Mouse (Mus musculus) hindbrain, embryonic 15.5 days (tissue): ENCODE measurements at regions not wholly inside any gene's neighbourhood (a gene's known extent, or its start where the extent isn't known, plus 50 kb on each side); places are given as distances from the start of the nearest gene placed in this dataset.

Experiments used
- ATAC-seq: fragments of 200-750 bp; cut with Nextera tagmentation; 2 replicates; pipeline ENCODE4 v1.8.0; 2017; ENCODE audit warnings: low read depth, moderate number of reproducible peaks, moderate TSS enrichment; ENCODE audit not compliant: low FRiP score
- H3K27ac ChIP-seq: fragments of 300-500 bp; sonication (generic); replicated peaks from 2 replicates; pipeline ENCODE4 v1.5.1; 2015; ENCODE audit warnings: mild to moderate bottlenecking, inconsistent platforms
- H3K27me3 ChIP-seq: fragments of 300-500 bp; sonication (generic); 2 replicates; pipeline ENCODE4 v1.6.1; 2015; ENCODE audit warnings: control low read depth, inconsistent platforms
- H3K36me3 ChIP-seq: fragments of 300-500 bp; sonication (generic); 2 replicates; pipeline ENCODE4 v1.6.1; 2015; ENCODE audit warnings: control low read depth, inconsistent platforms
- H3K4me1 ChIP-seq: fragments of 300-500 bp; sonication (generic); replicated peaks from 2 replicates; pipeline ENCODE4 v1.6.1; 2015; ENCODE audit warnings: control low read depth, inconsistent platforms
- H3K4me2 ChIP-seq: fragments of 300-500 bp; sonication (generic); 2 replicates; pipeline ENCODE4 v1.6.1; 2015; ENCODE audit warnings: moderate library complexity, mild to moderate bottlenecking, inconsistent platforms
- H3K4me3 ChIP-seq: fragments of 300-500 bp; sonication (generic); 2 replicates; pipeline ENCODE4 v1.5.1; 2015; ENCODE audit warnings: mild to moderate bottlenecking, inconsistent platforms
- H3K9ac ChIP-seq: fragments of 300-500 bp; sonication (generic); 2 replicates; pipeline ENCODE4 v1.6.1; 2015; ENCODE audit warnings: inconsistent platforms
- H3K9me3 ChIP-seq: fragments of 300-500 bp; sonication (generic); 2 replicates; pipeline ENCODE4 v1.6.1; 2016; ENCODE audit warnings: control low read depth, inconsistent platforms
- WGBS: fragments of 180-500 bp; shearing (Covaris S2); methylation state at CpG from one replicate; pipeline ENCODE4 v1.1.7; 2015; 5-methylcytosine and 5-hydroxymethylcytosine counted together

DNA sequence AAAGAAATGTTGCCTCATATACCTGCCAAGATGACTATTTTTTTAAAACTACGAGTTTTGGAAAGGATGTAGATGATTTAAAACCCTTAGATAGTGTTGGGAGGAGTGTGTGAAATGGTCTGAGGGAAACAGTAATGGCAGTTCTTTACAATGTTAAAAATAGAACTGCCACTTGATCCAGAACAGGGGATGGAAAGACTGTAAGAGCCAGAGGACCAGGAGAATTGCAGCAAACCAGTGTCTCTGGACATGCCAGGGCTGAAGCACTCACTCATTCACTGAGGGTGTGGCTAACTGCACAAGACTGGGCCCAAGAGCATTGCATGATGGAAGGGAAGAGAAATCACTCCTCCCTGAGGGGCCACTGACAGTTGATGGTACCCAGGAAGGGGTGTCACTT is 53.9 kb upstream of the Rasgef1b start:
- no peak overlapping the region for H3K4me3 ChIP-seq
- H3K27ac ChIP-seq, result no peak overlapping the region
- H3K9ac ChIP-seq, result no peak overlapping the region
- 82% methylated on average over 1 of the region's 1 CpGs for WGBS
- no peaks in the 10 kb centered on the region for H3K27me3 ChIP-seq
- H3K4me1 ChIP-seq, result peaks cover 10% of the 10 kb centered on the region
- H3K36me3 ChIP-seq, result no peaks in the 10 kb centered on the region
- ATAC-seq, result no peak
- no peaks in the 10 kb centered on the region for H3K9me3 ChIP-seq
- no peak overlapping the region for H3K4me2 ChIP-seq

DNA sequence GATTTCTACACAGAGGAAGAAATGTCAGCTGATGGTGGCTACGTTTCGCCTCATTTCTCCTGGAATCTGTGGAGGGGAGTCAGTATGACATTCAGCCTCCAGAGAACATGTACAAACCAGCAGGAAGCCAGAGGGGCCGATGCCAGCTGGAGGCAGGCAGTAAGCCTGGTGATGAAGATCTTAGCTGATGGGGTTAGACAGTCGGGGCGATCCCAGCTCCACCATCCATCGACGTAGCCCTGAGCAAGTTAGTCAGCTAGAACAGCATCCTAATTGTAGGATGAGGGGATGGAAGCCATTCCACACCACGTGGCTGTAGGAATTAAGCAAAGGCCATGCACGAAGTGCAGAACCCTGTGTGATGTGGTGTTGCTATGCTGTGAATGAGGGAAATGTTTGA is 57.0 kb upstream of the Rasgef1b start:
- WGBS, result 51% methylated on average over 9 of the region's 9 CpGs
- peaks cover 10% of the 10 kb centered on the region for H3K4me1 ChIP-seq
- 0 out of 2 replicates have a peak overlapping the region, but pooled peaks have one; percentile 15 for H3K27ac ChIP-seq
- no peak for ATAC-seq
- H3K4me2 ChIP-seq, result no peak overlapping the region
- H3K36me3 ChIP-seq, result no peaks in the 10 kb centered on the region
- H3K9me3 ChIP-seq, result no peaks in the 10 kb centered on the region
- no peak overlapping the region for H3K9ac ChIP-seq
- no peak overlapping the region for H3K4me3 ChIP-seq
- no peaks in the 10 kb centered on the region for H3K27me3 ChIP-seq

DNA sequence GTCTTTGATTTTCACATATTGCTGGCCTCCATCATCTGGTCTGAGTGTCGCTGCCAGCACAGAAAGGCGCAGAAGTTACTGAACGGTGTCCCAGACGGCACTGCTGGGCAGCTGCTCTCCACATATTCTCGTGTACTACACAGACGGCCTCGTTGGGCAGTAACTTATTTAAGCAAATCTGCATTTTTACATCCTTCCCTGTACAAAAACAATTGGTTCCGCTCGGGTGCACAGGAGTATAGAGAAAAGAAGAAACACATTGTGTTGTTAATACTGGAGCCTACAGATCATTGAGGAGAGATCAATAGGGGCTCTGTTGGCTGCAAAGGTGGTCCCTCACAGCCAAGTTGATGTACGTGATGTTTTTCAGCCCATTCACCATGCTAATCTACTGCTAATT is 58.4 kb upstream of the Rasgef1b start:
- peaks cover 10% of the 10 kb centered on the region for H3K4me1 ChIP-seq
- no peak overlapping the region for H3K4me2 ChIP-seq
- H3K27me3 ChIP-seq, result no peaks in the 10 kb centered on the region
- WGBS, result 13% methylated on average over 10 of the region's 10 CpGs
- no peak overlapping the region for H3K4me3 ChIP-seq
- no peaks in the 10 kb centered on the region for H3K9me3 ChIP-seq
- 0 out of 2 replicates have a peak overlapping the region, but pooled peaks have one; percentile 48 for H3K27ac ChIP-seq
- no peaks in the 10 kb centered on the region for H3K36me3 ChIP-seq
- peak; percentile 79 for ATAC-seq
- H3K9ac ChIP-seq, result no peak overlapping the region

GRCm38 (mm10) chr5:99787665-99788366 is 59.0 kb upstream of the Rasgef1b start:
- no peaks in the 10 kb centered on the region for H3K36me3 ChIP-seq
- ATAC-seq, result peak; percentile 23; the same call in 1 of the 2 replicates
- H3K4me3 ChIP-seq, result no peak overlapping the region
- H3K27me3 ChIP-seq, result no peaks in the 10 kb centered on the region
- 38% methylated on average over 3 of the region's 3 CpGs for WGBS
- H3K9ac ChIP-seq, result no peak overlapping the region
- H3K4me2 ChIP-seq, result no peak overlapping the region
- H3K27ac ChIP-seq, result no peak overlapping the region
- H3K4me1 ChIP-seq, result peaks cover 10% of the 10 kb centered on the region
- no peaks in the 10 kb centered on the region for H3K9me3 ChIP-seq

DNA sequence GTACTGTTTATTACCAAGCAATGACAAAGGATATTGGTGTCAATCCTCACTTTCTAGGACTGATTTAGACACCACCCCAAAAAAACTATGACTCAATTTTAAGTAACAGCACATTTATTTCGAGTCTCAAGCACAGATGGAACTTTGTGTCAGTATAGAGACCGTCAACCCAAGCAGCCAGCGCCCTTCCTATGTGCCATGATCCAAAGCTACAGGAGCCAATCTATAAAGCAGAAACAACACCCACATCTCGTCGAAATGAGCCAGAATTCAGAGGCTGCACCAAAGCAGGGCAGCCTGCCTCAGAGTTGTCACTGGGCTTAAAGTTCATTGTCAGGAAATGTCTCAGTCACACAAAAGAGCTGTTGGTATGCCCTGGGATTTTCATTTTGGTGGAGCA is 61.9 kb upstream of the Rasgef1b start:
- H3K36me3 ChIP-seq, result no peaks in the 10 kb centered on the region
- H3K4me2 ChIP-seq, result no peak overlapping the region
- no peaks in the 10 kb centered on the region for H3K27me3 ChIP-seq
- H3K4me1 ChIP-seq, result peaks cover 10% of the 10 kb centered on the region
- 93% methylated on average over 5 of the region's 5 CpGs for WGBS
- H3K9ac ChIP-seq, result no peak overlapping the region
- H3K4me3 ChIP-seq, result no peak overlapping the region
- no peaks in the 10 kb centered on the region for H3K9me3 ChIP-seq
- no peak for ATAC-seq
- no peak overlapping the region for H3K27ac ChIP-seq

DNA sequence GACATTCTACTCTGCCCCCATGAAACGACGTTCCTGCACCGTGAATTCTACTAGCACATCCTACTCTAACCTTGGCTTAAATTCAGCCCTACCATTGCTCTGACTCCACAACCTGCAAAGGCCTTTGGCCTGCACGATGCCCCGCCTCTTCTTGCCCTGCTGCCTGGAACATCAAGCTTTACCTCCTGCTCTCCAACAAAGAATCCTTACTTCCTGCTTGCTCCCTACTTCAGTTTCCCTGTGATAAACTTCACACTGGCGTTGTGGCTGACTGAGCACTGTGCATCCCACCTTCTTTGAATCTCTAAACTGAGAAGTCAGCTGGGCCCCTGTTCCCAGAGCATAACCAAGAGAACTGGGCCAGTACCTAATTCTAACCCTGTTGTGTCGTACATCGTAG is 71.7 kb upstream of the Rasgef1b start:
- Histone ChIP-seq H3K9ac (no peak overlapping the region), H3K9me3 (no peaks in the 10 kb centered on the region), H3K4me3 (no peak overlapping the region), H3K27ac (no peak overlapping the region), H3K27me3 (no peaks in the 10 kb centered on the region), H3K36me3 (no peaks in the 10 kb centered on the region), H3K4me1 (peaks cover 15% of the 10 kb centered on the region), H3K4me2 (no peak overlapping the region)
- WGBS, result 54% methylated on average over 8 of the region's 8 CpGs
- ATAC-seq, result no peak

GRCm38 (mm10) chr5:99801791-99802450 is 73.1 kb upstream of the Rasgef1b start:
- no peaks in the 10 kb centered on the region for H3K9me3 ChIP-seq
- no peaks in the 10 kb centered on the region for H3K36me3 ChIP-seq
- ATAC-seq, result peak; percentile 40; the same call in 1 of the 2 replicates
- H3K27me3 ChIP-seq, result no peaks in the 10 kb centered on the region
- no peak overlapping the region for H3K4me2 ChIP-seq
- no peak overlapping the region for H3K4me3 ChIP-seq
- H3K9ac ChIP-seq, result no peak overlapping the region
- 31% methylated on average over 13 of the region's 13 CpGs for WGBS
- no peak overlapping the region for H3K27ac ChIP-seq
- H3K4me1 ChIP-seq, result peaks cover 15% of the 10 kb centered on the region

DNA sequence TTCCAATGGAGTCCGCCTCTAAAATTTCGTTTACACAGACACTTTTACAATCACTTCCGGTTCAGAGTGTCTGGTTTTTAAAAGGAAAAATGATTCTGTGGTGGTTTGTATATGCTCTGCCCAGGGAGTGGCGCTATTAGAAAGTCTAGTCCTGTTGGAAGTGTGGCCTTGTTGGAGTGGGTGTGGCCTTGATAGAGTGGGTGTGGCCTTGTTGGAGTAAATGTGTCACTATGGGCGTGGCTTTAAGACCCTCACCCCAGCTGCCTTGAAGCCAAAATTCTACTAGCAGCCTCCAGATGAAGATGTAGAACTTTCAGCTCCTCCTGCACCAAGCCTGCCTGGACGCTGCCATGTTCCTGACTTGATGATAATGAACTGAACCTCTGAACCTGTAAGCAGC is 79.2 kb upstream of the Vamp9 start:
- H3K4me3 ChIP-seq, result no peak overlapping the region
- H3K4me2 ChIP-seq, result no peak overlapping the region
- ATAC-seq, result no peak
- H3K27me3 ChIP-seq, result no peaks in the 10 kb centered on the region
- H3K36me3 ChIP-seq, result no peaks in the 10 kb centered on the region
- 84% methylated on average over 6 of the region's 6 CpGs for WGBS
- no peak overlapping the region for H3K9ac ChIP-seq
- H3K4me1 ChIP-seq, result no peaks in the 10 kb centered on the region
- H3K9me3 ChIP-seq, result no peaks in the 10 kb centered on the region
- H3K27ac ChIP-seq, result no peak overlapping the region

GRCm38 (mm10) chr5:99828516-99828915 is 77.5 kb upstream of the Vamp9 start:
- no peaks in the 10 kb centered on the region for H3K4me1 ChIP-seq
- WGBS, result 79% methylated on average over 7 of the region's 7 CpGs
- no peak overlapping the region for H3K4me3 ChIP-seq
- no peak overlapping the region for H3K27ac ChIP-seq
- H3K9ac ChIP-seq, result no peak overlapping the region
- no peaks in the 10 kb centered on the region for H3K9me3 ChIP-seq
- no peaks in the 10 kb centered on the region for H3K36me3 ChIP-seq
- no peaks in the 10 kb centered on the region for H3K27me3 ChIP-seq
- ATAC-seq, result no peak
- H3K4me2 ChIP-seq, result no peak overlapping the region

GRCm38 (mm10) chr5:99838236-99838775 is 67.7 kb upstream of the Vamp9 start:
- Histone ChIP-seq H3K4me3 (no peak overlapping the region), H3K9me3 (no peaks in the 10 kb centered on the region), H3K9ac (no peak overlapping the region), H3K27me3 (no peaks in the 10 kb centered on the region), H3K27ac (no peak overlapping the region), H3K36me3 (no peaks in the 10 kb centered on the region), H3K4me2 (no peak overlapping the region), H3K4me1 (peaks cover 8% of the 10 kb centered on the region)
- no peak for ATAC-seq
- WGBS, result 33% methylated on average over 6 of the region's 6 CpGs

GRCm38 (mm10) chr5:99839661-99840060 is 66.4 kb upstream of the Vamp9 start:
- no peak overlapping the region for H3K9ac ChIP-seq
- H3K27ac ChIP-seq, result no peak overlapping the region
- H3K27me3 ChIP-seq, result no peaks in the 10 kb centered on the region
- no peak overlapping the region for H3K4me2 ChIP-seq
- no peaks in the 10 kb centered on the region for H3K9me3 ChIP-seq
- no peak overlapping the region for H3K4me3 ChIP-seq
- 94% methylated on average over 11 of the region's 11 CpGs for WGBS
- no peaks in the 10 kb centered on the region for H3K36me3 ChIP-seq
- H3K4me1 ChIP-seq, result peaks cover 8% of the 10 kb centered on the region
- ATAC-seq, result no peak

DNA sequence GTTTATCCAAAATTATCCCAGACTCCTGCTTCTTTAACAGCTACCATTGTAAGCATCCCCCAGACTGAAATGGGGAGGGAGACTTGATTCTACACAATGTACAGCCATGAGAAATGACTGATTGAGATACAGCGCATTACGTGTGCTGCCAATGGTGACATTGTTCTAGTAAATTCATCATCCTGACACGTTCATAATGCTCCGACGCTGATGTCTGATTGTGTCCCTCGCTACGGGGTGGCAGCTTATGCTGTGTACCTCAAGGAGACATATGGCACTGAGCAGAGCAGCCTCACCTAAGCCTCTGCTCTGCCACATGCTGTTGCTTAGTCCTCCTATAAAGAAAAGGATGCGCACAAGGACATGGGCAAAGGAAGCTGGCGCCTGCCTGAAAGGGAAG is 65.2 kb upstream of the Vamp9 start:
- Histone ChIP-seq H3K4me3 (no peak overlapping the region), H3K4me2 (0 out of 2 replicates have a peak overlapping the region, but pooled peaks have one; percentile 18), H3K36me3 (no peaks in the 10 kb centered on the region), H3K27ac (no peak overlapping the region), H3K9ac (no peak overlapping the region), H3K27me3 (no peaks in the 10 kb centered on the region), H3K4me1 (peaks cover 15% of the 10 kb centered on the region), H3K9me3 (no peaks in the 10 kb centered on the region)
- peak; percentile 67 for ATAC-seq
- WGBS, result 38% methylated on average over 9 of the region's 9 CpGs
